Mouse (Mus musculus) activated CD4-positive, CD25-positive, alpha-beta regulatory T cell, adult 4 months (primary cell): ENCODE measurements around the gene Acad10. TPM values are rescaled to one million over a fixed set of nuclear protein-coding genes. Genes with fewer than 3 reads are reported as not detected.
A peak's percentile ranks its signal among the peaks of the same experiment; 100 is the strongest.

Experiments used
- ATAC-seq: one replicate; pipeline ENCODE4 v1.8.0; 2017
- polyA plus RNA-seq, 2 experiments: library from polyadenylated mRNA; unstranded; fragments of 100-300 nt; shearing (Covaris generic); gene quantifications; one replicate each; pipeline ENCODE4 v1.2.1; 2017

Acad10 gene
- polyA plus RNA-seq, 2 experiments from 2014 or later: 2.3 to 6.0 TPM

GRCm38 (mm10) chr5:121595758-121596157, 64.6 kb downstream of the Acad10 start:
- no peak for ATAC-seq

GRCm38 (mm10) chr5:121594714-121595313, 65.5 kb downstream of the Acad10 start:
- no peak for ATAC-seq

DNA sequence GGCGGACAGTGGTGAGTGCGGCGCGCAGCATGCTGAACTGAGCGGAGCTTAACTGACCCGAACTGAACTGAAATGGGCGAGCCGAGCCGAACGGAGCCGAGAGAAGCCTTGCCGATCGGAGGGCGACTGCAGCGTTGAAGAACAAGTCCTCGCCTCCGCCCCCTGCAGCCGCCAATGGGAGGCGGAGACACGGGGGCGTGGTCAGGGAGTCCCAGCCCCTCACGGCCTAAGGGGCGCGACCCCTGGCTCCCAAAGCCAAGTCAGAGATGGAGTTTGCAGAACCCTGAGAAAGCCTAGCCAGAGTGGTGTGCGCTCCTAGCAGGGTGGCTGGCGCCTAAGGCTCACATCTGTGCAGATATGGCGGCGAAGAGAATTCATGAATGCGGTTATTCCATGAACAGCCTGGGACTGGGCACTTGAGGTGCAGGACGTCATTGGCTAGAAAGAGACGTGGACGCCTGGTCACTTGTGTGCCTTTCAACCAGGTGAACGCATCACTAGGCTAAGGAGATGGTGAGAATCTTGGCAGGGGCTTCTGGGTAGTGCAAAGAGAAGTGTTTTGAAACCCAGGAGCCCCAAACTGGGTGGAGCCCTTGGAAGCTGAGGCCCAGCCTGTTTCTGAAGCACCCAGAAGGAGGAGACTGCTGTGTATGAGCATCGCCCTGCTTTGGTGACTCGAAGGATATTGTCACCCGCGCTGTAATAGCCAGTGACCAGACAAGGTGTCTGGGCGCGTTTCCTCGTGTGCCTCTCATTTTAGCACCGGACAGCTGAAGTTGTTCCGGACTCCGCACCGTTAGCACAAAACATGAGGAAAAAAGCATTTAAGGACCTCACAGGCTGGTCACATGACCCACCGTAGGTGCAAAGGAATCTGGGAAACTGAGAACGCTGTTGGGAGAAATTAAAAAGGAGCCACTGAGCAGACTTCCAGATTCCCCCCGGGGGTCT, 66.6 kb downstream of the Acad10 start, which contains the start of gene Aldh2:
TSS of gene Aldh2 (minus strand) at position 374 of the 951 bp plus-strand sequence.
- ATAC-seq: peak; percentile 81

GRCm38 (mm10) chr5:121592816-121593407, 67.4 kb downstream of the Acad10 start:
- no peak for ATAC-seq

GRCm38 (mm10) chr5:121592064-121592815, 68.1 kb downstream of the Acad10 start:
- no peak for ATAC-seq

DNA sequence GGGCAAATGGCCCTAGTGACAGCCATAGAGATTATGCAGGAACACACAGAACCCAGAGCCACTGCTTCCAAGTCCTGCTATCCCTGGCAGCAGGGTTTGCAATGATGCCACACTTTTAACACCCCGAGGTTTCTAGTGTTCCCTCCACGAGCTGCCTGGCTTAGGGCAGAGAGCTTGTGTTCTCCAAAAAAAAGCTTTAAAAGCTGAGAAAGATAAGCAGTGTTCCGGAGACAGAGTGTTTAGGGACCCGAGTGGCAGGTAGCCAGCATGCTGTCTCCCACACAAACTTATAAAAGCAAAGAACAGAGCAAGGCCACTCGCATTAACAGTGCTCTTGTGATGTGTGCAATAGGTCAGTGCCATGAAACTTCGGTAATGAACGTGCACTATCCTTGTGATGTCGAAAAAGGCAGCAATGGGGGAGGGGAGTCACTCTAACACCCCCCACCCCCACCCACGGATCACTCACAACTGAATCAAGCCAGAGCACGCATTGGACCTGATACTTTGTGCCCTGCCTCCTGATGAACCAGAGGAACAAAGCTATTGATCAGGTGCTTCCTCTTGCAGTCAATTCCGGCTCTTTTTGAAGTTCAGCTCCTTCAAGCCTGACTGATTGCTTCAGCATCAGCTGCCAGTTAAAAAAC, 68.8 kb downstream of the Acad10 start:
- ATAC-seq: no peak

DNA sequence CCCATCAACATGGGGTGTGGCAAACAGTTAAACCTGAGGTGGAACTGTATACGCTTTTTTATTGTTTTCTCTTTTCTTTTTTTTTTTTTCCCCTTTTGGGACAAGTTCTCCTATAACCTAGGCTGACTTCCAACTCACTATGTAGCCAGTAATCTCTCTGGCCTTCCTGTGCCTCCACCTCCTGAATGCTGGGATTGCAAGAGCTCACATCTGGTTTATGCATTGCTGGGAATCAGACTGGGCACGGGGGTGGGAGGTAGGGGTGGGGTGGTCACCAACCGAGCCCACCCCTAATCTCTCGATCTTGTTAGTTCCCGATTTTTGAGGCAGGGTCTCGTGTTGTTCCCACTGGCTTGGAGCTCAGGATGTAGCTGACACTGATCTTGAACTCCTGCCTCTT, 70.4 kb downstream of the Acad10 start:
- no peak for ATAC-seq

GRCm38 (mm10) chr5:121586400-121587039, 73.8 kb downstream of the Acad10 start:
- ATAC-seq: peak; percentile 28

DNA sequence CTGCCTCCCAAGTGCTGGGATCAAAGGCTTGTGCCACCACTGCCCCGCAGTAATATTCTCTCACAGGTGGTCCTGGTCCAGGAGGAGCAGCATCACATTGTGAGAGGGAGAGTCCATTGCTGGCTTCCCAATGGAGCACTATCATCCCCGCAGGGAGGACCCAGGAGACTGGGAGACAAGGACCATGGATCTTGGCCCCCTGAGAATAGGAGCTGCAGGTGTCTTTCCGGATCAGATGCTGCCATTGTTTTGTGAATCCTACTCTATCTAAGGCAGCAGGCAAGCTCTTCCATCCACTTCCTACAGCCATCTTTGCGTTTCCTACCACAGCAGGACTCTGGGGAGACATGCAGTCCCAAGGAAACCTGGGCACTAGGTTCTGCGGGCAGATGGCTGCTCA, 74.6 kb downstream of the Acad10 start:
- no peak for ATAC-seq

DNA sequence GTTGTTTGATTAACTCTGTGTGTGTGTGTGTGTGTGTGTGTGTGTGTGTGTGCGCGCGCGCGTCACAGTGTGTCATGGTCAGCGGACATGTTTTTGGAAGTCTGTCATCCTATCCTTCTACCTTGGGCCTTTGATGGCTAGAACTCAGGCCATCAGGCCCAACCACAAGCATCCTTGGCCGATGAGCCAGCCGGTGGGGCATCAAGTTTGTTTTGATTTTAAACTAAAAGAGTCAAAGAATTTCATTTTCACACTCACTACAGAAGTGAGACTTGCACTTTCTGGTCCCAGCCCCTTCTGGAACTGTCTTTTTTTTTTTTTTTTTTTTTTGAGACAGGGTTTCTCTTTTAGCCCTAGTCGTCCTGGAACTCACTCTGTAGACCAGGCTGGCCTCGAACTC, 75.3 kb downstream of the Acad10 start:
- no peak for ATAC-seq

DNA sequence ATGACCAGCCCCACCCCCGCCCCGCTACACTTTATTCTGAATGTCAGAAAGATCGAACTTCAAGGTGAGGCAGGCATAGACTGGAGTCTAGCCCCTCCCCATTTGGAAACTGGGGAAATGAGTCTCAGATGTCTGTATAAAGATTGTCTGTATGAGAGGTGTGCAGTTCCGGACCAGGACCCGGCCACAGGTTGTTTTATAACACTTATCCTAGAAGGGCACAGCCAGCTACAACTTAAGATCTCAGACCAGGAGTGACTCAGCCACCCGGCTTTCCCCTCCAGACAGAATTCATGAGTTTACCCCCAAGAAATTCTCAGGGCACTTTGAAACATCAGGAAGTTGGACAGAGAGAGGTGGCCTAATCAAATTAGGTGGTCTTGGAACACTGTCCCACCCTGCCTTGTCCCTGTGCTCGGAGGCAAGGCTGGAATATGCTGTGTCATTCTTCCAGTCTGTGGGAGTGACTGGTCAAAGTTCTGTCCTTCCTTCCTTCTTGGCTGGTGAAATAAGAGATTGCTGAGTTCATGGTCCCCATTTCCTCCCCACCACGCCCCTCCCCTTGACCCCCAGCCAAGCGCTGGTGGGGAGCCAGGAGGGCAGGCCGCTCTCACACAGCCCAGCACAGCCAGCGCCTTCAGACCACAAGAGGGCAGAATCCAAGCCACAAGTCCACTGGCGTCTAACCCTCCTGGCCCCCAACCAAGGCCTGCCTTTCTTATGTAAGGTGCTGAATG, 76.4 kb downstream of the Acad10 start:
- ATAC-seq: no peak

- ATAC-seq: no peak
Measured at GRCm38 (mm10) chr5:121581945-121582344, 78.4 kb downstream of the Acad10 start.

DNA sequence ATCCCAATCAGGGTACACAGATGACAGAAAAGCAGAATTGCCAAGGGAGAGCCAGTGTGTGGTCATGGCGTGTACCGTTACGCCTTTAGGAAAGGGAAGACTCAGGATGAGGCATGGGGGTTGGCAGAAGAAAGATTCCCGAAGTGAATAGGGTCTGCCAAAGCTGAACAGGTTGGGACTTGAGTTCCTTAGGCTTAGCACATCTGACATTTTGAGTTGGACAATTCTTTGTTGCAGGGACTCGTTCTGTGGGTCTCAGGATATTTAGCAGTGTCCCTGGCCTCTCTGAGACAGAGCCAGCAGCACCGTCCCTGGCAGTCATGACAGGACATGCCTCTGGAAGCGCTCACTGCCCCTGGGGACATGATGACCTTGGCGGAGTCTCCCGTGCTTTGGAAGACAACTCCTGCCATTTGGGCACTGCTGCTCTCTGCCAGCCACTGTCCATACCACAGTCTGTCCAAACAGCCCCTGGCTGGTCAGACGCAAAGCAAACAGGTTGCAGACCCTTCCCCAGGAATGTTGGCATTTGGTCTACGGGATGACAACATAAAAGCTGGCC, 83.3 kb downstream of the Acad10 start:
- ATAC-seq: no peak

DNA sequence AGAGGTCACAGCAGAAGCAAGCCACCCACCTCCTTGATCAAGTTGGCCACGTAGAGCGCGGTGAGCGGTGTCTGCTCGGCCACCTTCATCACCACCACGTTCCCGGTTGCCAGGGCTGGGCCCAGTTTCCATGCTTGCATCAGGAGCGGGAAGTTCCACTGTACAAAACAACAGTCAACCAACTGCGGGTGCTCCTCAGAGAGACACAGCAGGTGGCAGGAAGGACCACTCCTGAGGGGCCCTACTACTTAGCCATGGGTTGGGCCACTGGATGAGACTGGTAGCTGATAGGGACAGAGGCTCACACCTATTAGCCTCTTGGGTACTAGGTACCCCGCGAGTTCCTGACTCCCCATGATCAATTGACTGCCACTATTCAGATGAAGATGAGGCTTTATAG, 84.4 kb downstream of the Acad10 start:
- ATAC-seq: no peak

- ATAC-seq: no peak
Measured at GRCm38 (mm10) chr5:121574145-121574544, 86.2 kb downstream of the Acad10 start.

Other genes with a start within 250 kb of the Acad10 start
- 1 to 10 TPM in 1 of 2 experiments, under 1 TPM in 1; 0.71 to 1.2 TPM for gene Tmem116, start 208.6 kb downstream of the Acad10 start, polyA plus RNA-seq
- 10 to 100 TPM; 58.4 to 80.5 TPM for gene Erp29, start 208.0 kb downstream of the Acad10 start, polyA plus RNA-seq
- not detected for gene Adam1b, start 157.1 kb downstream of the Acad10 start, polyA plus RNA-seq
- gene Adam1a, start 115.0 kb downstream of the Acad10 start, polyA plus RNA-seq: 1 to 10 TPM in 1 of 2 experiments, under 1 TPM in 1; 0.54 to 1.4 TPM
- not detected for gene Gm42878, start 115.0 kb downstream of the Acad10 start, polyA plus RNA-seq
- 10 to 100 TPM; 23.4 to 26.0 TPM for gene Mapkapk5, start 114.6 kb downstream of the Acad10 start, polyA plus RNA-seq
- gene Aldh2, start 66.7 kb downstream of the Acad10 start, polyA plus RNA-seq: 10 to 100 TPM in 1 of 2 experiments, 1 to 10 TPM in 1; 7.1 to 11.2 TPM
- 1 to 10 TPM; 1.2 TPM for gene Acad12, start 41.6 kb downstream of the Acad10 start, polyA plus RNA-seq
- gene Brap, start within 50 bp of the Acad10 start, polyA plus RNA-seq: 10 to 100 TPM; 11.5 to 14.1 TPM
- 10 to 100 TPM; 22.6 to 27.5 TPM for gene Atxn2, start 50.8 kb upstream of the Acad10 start, polyA plus RNA-seq
- 10 to 100 TPM in 1 of 2 experiments, 1 to 10 TPM in 1; 9.8 to 11.6 TPM for gene Sh2b3, start 177.1 kb upstream of the Acad10 start, polyA plus RNA-seq
- 1 to 10 TPM in 1 of 2 experiments, under 1 TPM in 1; 0.60 to 1.2 TPM for gene Pheta1, start 188.5 kb upstream of the Acad10 start, polyA plus RNA-seq